Mouse (Mus musculus) forebrain, embryonic 12.5 days (tissue): Measurements from ENCODE around the gene Ntn3. TPM values are rescaled to one million over a fixed set of nuclear protein-coding genes. Genes with fewer than 3 reads are reported as not detected.

Experiments used
- ATAC-seq: fragments of 200-750 bp; cut with Nextera tagmentation; 2 replicates; pipeline ENCODE4 v1.8.0; 2017; ENCODE audit warnings: moderate TSS enrichment; ENCODE audit not compliant: low FRiP score
- H3K27ac ChIP-seq: fragments of 300-500 bp; sonication (generic); 2 replicates; pipeline ENCODE4 v1.5.1; 2016; ENCODE audit warnings: mild to moderate bottlenecking
- H3K27me3 ChIP-seq: fragments of 300-500 bp; sonication (generic); 2 replicates; pipeline ENCODE4 v1.6.1; 2016; ENCODE audit warnings: mild to moderate bottlenecking
- H3K36me3 ChIP-seq: fragments of 300-500 bp; sonication (generic); replicated peaks from 2 replicates; pipeline ENCODE4 v1.6.1; 2016; ENCODE audit warnings: mild to moderate bottlenecking
- H3K4me1 ChIP-seq: fragments of 300-500 bp; sonication (generic); 2 replicates; pipeline ENCODE4 v1.6.1; 2016
- H3K4me2 ChIP-seq: fragments of 300-500 bp; sonication (generic); 2 replicates; pipeline ENCODE4 v1.6.1; 2016; ENCODE audit warnings: mild to moderate bottlenecking, moderate library complexity
- H3K4me3 ChIP-seq: fragments of 300-500 bp; sonication (generic); replicated peaks from 2 replicates; pipeline ENCODE4 v1.5.1; 2016; ENCODE audit warnings: mild to moderate bottlenecking
- H3K9ac ChIP-seq: fragments of 300-500 bp; sonication (generic); 2 replicates; pipeline ENCODE4 v1.6.1; 2016; ENCODE audit warnings: mild to moderate bottlenecking
- H3K9me3 ChIP-seq: fragments of 300-500 bp; sonication (generic); 2 replicates; pipeline ENCODE4 v1.6.1; 2016
- WGBS: fragments of 180-500 bp; shearing (Covaris S2); methylation state at CpG from one replicate; pipeline ENCODE4 v1.1.7; 2016; 5-methylcytosine and 5-hydroxymethylcytosine counted together
- microRNA-seq: library from miRNA; unstranded; fragments of <30 nt; microRNA quantifications from one replicate; pipeline ENCODE4, GENCODE M21; 2017
- polyA plus RNA-seq: library from polyadenylated mRNA; unstranded; fragments of >200 nt; fragmentation: Nextera tagmentation; extraction: Ambion mirVana; gene quantifications from 2 replicates; pipeline ENCODE4 v1.2.1, GENCODE M21; 2016

Ntn3 gene
- polyA plus RNA-seq, 1 experiment from 2014 or later: 5.2 TPM

DNA sequence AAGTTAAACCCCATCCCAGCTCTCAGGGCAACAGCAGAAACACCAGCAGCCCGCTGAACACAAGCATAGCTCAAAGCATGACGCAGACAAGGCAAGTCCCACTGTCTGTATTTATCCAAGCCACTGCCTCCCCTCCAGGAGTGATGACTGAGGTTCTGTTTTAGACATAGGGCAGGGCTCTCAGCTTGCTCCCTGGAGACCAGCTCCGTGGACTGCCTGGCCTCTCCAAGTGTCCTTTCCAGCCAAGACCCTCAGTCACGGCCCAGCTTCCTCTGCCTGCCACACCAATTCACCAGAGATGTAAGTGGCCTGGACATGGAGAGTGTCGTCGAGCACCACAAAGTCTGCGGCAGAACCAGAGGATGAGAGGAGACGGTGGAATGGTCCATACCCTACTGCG, 53.6 kb downstream of the Ntn3 start:
- Histone ChIP-seq H3K27ac (no peak overlapping the region), H3K36me3 (peaks cover 10% of the 10 kb centered on the region; the same call in 1 of the 2 replicates), H3K27me3 (no peaks in the 10 kb centered on the region), H3K9ac (no peak overlapping the region), H3K4me3 (no peak overlapping the region), H3K4me1 (peaks cover 10% of the 10 kb centered on the region), H3K9me3 (no peaks in the 10 kb centered on the region), H3K4me2 (no peak overlapping the region)
- no peak for ATAC-seq
- WGBS: 94% methylated on average over 9 of the region's 9 CpGs

DNA sequence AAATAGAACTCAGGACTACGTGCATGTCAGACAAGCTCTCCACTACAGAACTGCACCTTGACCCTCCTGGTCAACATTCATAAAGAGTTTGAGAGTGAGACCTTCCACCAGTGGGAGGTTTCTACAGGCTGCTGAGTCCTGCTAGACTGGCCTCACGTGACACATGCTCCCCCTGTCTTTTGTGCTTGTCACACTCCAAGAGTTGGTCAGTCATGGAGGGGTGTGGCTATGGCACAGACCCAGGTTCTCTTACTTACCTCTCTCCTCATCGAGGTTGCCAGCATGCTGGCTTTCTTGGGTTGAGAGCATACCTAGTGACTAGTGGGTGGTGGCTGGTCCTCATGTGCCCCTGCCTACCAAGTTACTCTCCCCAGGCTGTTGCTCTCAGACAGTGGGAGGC, 54.9 kb downstream of the Ntn3 start:
- Histone ChIP-seq H3K27me3 (0 out of 2 replicates have a peak, but pooled peaks cover 4% of the 10 kb centered on the region), H3K4me3 (no peak overlapping the region), H3K4me1 (peaks cover 10% of the 10 kb centered on the region), H3K27ac (no peak overlapping the region), H3K4me2 (no peak overlapping the region), H3K9me3 (no peaks in the 10 kb centered on the region), H3K36me3 (peaks cover 10% of the 10 kb centered on the region; the same call in 1 of the 2 replicates), H3K9ac (no peak overlapping the region)
- ATAC-seq: no peak
- WGBS: 79% methylated on average over 3 of the region's 3 CpGs

Small RNA genes lying within 50 kb of the gene (microRNA-seq; reads per million reads assigned to microRNA genes)
- gene Mir5134 (2.2 reads per million), gene Mir6965 (2.7 reads per million, percentile 4 among the genes with 10 or more reads in this experiment)

Other genes with a start within 250 kb of the Ntn3 start
- gene Prss30, start 229.0 kb downstream of the Ntn3 start, polyA plus RNA-seq: not detected in 2 replicates
- gene Prss22, start 211.4 kb downstream of the Ntn3 start, polyA plus RNA-seq: 0.33 and 0.35 TPM in 2 replicates
- 0.26 and 0.31 TPM in 2 replicates for gene Prss27, start 171.4 kb downstream of the Ntn3 start, polyA plus RNA-seq
- gene Kctd5, start 136.0 kb downstream of the Ntn3 start, polyA plus RNA-seq: 91.7 and 92.2 TPM in 2 replicates
- 51.1 and 59.2 TPM in 2 replicates for gene Pdpk1, start 58.6 kb downstream of the Ntn3 start, polyA plus RNA-seq
- gene Amdhd2, start 45.8 kb downstream of the Ntn3 start, polyA plus RNA-seq: 31.1 and 32.6 TPM in 2 replicates
- gene Atp6v0c, start 39.8 kb downstream of the Ntn3 start, polyA plus RNA-seq: 461 and 463 TPM in 2 replicates
- 8.5 and 10.8 TPM in 2 replicates for gene Tbc1d24, start 4.0 kb downstream of the Ntn3 start, polyA plus RNA-seq
- 15.3 and 16.7 TPM in 2 replicates for gene Tedc2, start 11.3 kb upstream of the Ntn3 start, polyA plus RNA-seq
- 94.2 and 95.6 TPM in 2 replicates for gene Ccnf, start 42.0 kb upstream of the Ntn3 start, polyA plus RNA-seq
- gene Abca17, start 141.5 kb upstream of the Ntn3 start, polyA plus RNA-seq: not detected in 2 replicates
- 17.7 and 18.0 TPM in 2 replicates for gene Abca3, start 142.4 kb upstream of the Ntn3 start, polyA plus RNA-seq
- 391 and 404 TPM in 2 replicates for gene Rnps1, start 205.0 kb upstream of the Ntn3 start, polyA plus RNA-seq
- 53.5 and 61.2 TPM in 2 replicates for gene Eci1, start 217.1 kb upstream of the Ntn3 start, polyA plus RNA-seq
- 4.9 and 5.1 TPM in 2 replicates for gene Dnase1l2, start 233.6 kb upstream of the Ntn3 start, polyA plus RNA-seq